Mouse (Mus musculus) liver, embryonic 13.5 days (tissue): ENCODE results near the gene Cobll1. TPM values are rescaled to one million over a fixed set of nuclear protein-coding genes. Genes with fewer than 3 reads are reported as not detected.

Experiments used
- ATAC-seq: fragments of 200-750 bp; cut with Nextera tagmentation; 2 replicates; pipeline ENCODE4 v1.8.0; 2017; ENCODE audit warnings: low read depth, mild to moderate bottlenecking, moderate number of reproducible peaks, moderate library complexity
- DNase-seq: peaks from one replicate; pipeline ENCODE4 v3.0.0; 2022
- H3K27ac ChIP-seq: fragments of 300-500 bp; sonication (generic); 2 replicates; pipeline ENCODE4 v1.5.1; 2015; ENCODE audit warnings: moderate library complexity, mild to moderate bottlenecking, inconsistent platforms
- H3K27me3 ChIP-seq: fragments of 300-500 bp; sonication (generic); 2 replicates; pipeline ENCODE4 v1.6.1; 2015; ENCODE audit warnings: mild to moderate bottlenecking, inconsistent platforms
- H3K36me3 ChIP-seq: fragments of 300-500 bp; sonication (generic); 2 replicates; pipeline ENCODE4 v1.6.1; 2015; ENCODE audit warnings: mild to moderate bottlenecking, inconsistent platforms
- H3K4me1 ChIP-seq: fragments of 300-500 bp; sonication (generic); replicated peaks from 2 replicates; pipeline ENCODE4 v1.6.1; 2015; ENCODE audit warnings: inconsistent platforms
- H3K4me2 ChIP-seq: fragments of 300-500 bp; sonication (generic); 2 replicates; pipeline ENCODE4 v1.6.1; 2015; ENCODE audit warnings: inconsistent platforms, mild to moderate bottlenecking, moderate library complexity
- H3K4me3 ChIP-seq: fragments of 300-500 bp; sonication (generic); replicated peaks from 2 replicates; pipeline ENCODE4 v1.5.1; 2015; ENCODE audit warnings: mild to moderate bottlenecking, inconsistent platforms
- H3K9ac ChIP-seq: fragments of 300-500 bp; sonication (generic); 2 replicates; pipeline ENCODE4 v1.6.1; 2015; ENCODE audit warnings: mild to moderate bottlenecking, inconsistent platforms
- H3K9me3 ChIP-seq: fragments of 300-500 bp; sonication (generic); replicated peaks from 2 replicates; pipeline ENCODE4 v1.6.1; 2016; ENCODE audit warnings: inconsistent platforms
- WGBS: fragments of 180-500 bp; shearing (Covaris S2); methylation state at CpG from one replicate; pipeline ENCODE4 v1.1.7; 2015; ENCODE audit not compliant: insufficient replicate concordance; 5-methylcytosine and 5-hydroxymethylcytosine counted together
- polyA plus RNA-seq: library from polyadenylated mRNA; unstranded; fragments of >200 nt; fragmentation: Nextera tagmentation; extraction: Ambion mirVana; gene quantifications from 2 replicates; pipeline ENCODE4 v1.2.1, GENCODE M21; 2015

Cobll1 gene
- polyA plus RNA-seq, 1 experiment from 2014 or later, result 2.3 TPM

- Histone ChIP-seq H3K4me1 (0 out of 2 replicates have a peak, but pooled peaks cover under 1% of the 10 kb centered on the region), H3K27ac (no peak overlapping the region), H3K4me2 (peak overlapping the region; percentile 26; the same call in 1 of the 2 replicates), H3K9me3 (no peaks in the 10 kb centered on the region), H3K9ac (no peak overlapping the region), H3K36me3 (no peaks in the 10 kb centered on the region), H3K4me3 (no peak overlapping the region), H3K27me3 (peaks cover 15% of the 10 kb centered on the region)
- DNase-seq, result no peak
- ATAC-seq, result no peak
- WGBS, result 61% methylated on average over 15 of the region's 15 CpGs
These were observed 6.3 kb downstream of the Cobll1 start for GRCm38 (mm10) chr2:65232756-65233535.

- Histone ChIP-seq H3K27ac (no peak overlapping the region), H3K4me3 (no peak overlapping the region), H3K9ac (no peak overlapping the region), H3K4me1 (no peaks in the 10 kb centered on the region), H3K4me2 (no peak overlapping the region), H3K9me3 (no peaks in the 10 kb centered on the region), H3K27me3 (no peaks in the 10 kb centered on the region), H3K36me3 (no peaks in the 10 kb centered on the region)
- no peak for DNase-seq
- WGBS, result 72% methylated on average over 7 of the region's 7 CpGs
- ATAC-seq, result no peak
These were observed 10.8 kb downstream of the Cobll1 start for GRCm38 (mm10) chr2:65228426-65228825.

- DNase-seq, result no peak
- WGBS, result 57% methylated on average over 2 of the region's 2 CpGs
- no peaks in the 10 kb centered on the region for H3K36me3 ChIP-seq
- H3K27ac ChIP-seq, result no peak overlapping the region
- no peak overlapping the region for H3K4me3 ChIP-seq
- no peaks in the 10 kb centered on the region for H3K9me3 ChIP-seq
- no peak overlapping the region for H3K4me2 ChIP-seq
- no peak for ATAC-seq
- H3K27me3 ChIP-seq, result no peaks in the 10 kb centered on the region
- no peak overlapping the region for H3K9ac ChIP-seq
- no peaks in the 10 kb centered on the region for H3K4me1 ChIP-seq
These were observed 11.3 kb downstream of the Cobll1 start for GRCm38 (mm10) chr2:65227898-65228290.

GRCm38 (mm10) chr2:65227154-65227897, 11.9 kb downstream of the Cobll1 start:
- no peaks in the 10 kb centered on the region for H3K27me3 ChIP-seq
- H3K36me3 ChIP-seq, result no peaks in the 10 kb centered on the region
- DNase-seq, result no peak
- H3K4me1 ChIP-seq, result no peaks in the 10 kb centered on the region
- no peak overlapping the region for H3K4me2 ChIP-seq
- ATAC-seq, result no peak
- WGBS, result 71% methylated on average over 6 of the region's 6 CpGs
- no peaks in the 10 kb centered on the region for H3K9me3 ChIP-seq
- no peak overlapping the region for H3K4me3 ChIP-seq
- H3K27ac ChIP-seq, result no peak overlapping the region
- no peak overlapping the region for H3K9ac ChIP-seq

- Histone ChIP-seq H3K9ac (no peak overlapping the region), H3K9me3 (no peaks in the 10 kb centered on the region)
- no peak for ATAC-seq
These were observed 12.7 kb downstream of the Cobll1 start for GRCm38 (mm10) chr2:65226494-65226893.

GRCm38 (mm10) chr2:65223956-65224735, 15.1 kb downstream of the Cobll1 start:
- no peaks in the 10 kb centered on the region for H3K27me3 ChIP-seq
- H3K9me3 ChIP-seq, result no peaks in the 10 kb centered on the region
- H3K4me2 ChIP-seq, result no peak overlapping the region
- no peaks in the 10 kb centered on the region for H3K4me1 ChIP-seq
- 62% methylated on average over 12 of the region's 12 CpGs for whole genome bisulfite sequencing
- H3K27ac ChIP-seq, result no peak overlapping the region
- no peak overlapping the region for H3K9ac ChIP-seq
- no peak overlapping the region for H3K4me3 ChIP-seq
- H3K36me3 ChIP-seq, result no peaks in the 10 kb centered on the region
- no peak for DNase-seq
- ATAC-seq, result no peak

More at GRCm38 (mm10) chr2:65226494-65226893, 12.7 kb downstream of the Cobll1 start:
- Histone ChIP-seq H3K27ac (no peak overlapping the region), H3K36me3 (no peaks in the 10 kb centered on the region), H3K27me3 (no peaks in the 10 kb centered on the region), H3K4me1 (no peaks in the 10 kb centered on the region), H3K4me2 (no peak overlapping the region), H3K4me3 (no peak overlapping the region)
- no peak for DNase-seq
- 69% methylated on average over 4 of the region's 4 CpGs for WGBS

- no peak overlapping the region for H3K4me2 ChIP-seq
- H3K9me3 ChIP-seq, result no peaks in the 10 kb centered on the region
- no peaks in the 10 kb centered on the region for H3K27me3 ChIP-seq
- WGBS, result 65% methylated on average over 8 of the region's 8 CpGs
- no peaks in the 10 kb centered on the region for H3K4me1 ChIP-seq
- H3K36me3 ChIP-seq, result no peaks in the 10 kb centered on the region
- H3K4me3 ChIP-seq, result no peak overlapping the region
- H3K9ac ChIP-seq, result no peak overlapping the region
- no peak overlapping the region for H3K27ac ChIP-seq
- DNase-seq (no peak), ATAC-seq (no peak)
These were observed 16.2 kb downstream of the Cobll1 start for GRCm38 (mm10) chr2:65223012-65223411.

- 39% methylated on average over 2 of the region's 2 CpGs for WGBS
- no peaks in the 10 kb centered on the region for H3K36me3 ChIP-seq
- H3K4me3 ChIP-seq, result no peak overlapping the region
- no peak overlapping the region for H3K9ac ChIP-seq
- H3K4me1 ChIP-seq, result no peaks in the 10 kb centered on the region
- ATAC-seq (no peak), DNase-seq (no peak)
- H3K4me2 ChIP-seq, result no peak overlapping the region
- H3K27me3 ChIP-seq, result no peaks in the 10 kb centered on the region
- no peaks in the 10 kb centered on the region for H3K9me3 ChIP-seq
- no peak overlapping the region for H3K27ac ChIP-seq
These were observed 17.6 kb downstream of the Cobll1 start for GRCm38 (mm10) chr2:65221646-65222045.

- 69% methylated on average over 1 of the region's 1 CpGs for WGBS
- Histone ChIP-seq H3K9ac (no peak overlapping the region), H3K9me3 (no peaks in the 10 kb centered on the region), H3K4me3 (no peak overlapping the region), H3K27ac (no peak overlapping the region), H3K4me2 (no peak overlapping the region), H3K36me3 (no peaks in the 10 kb centered on the region), H3K27me3 (no peaks in the 10 kb centered on the region), H3K4me1 (no peaks in the 10 kb centered on the region)
- DNase-seq (no peak), ATAC-seq (no peak)
These were observed 18.6 kb downstream of the Cobll1 start for GRCm38 (mm10) chr2:65220563-65220962.

GRCm38 (mm10) chr2:65219375-65220135, 19.6 kb downstream of the Cobll1 start:
- Histone ChIP-seq H3K9me3 (no peaks in the 10 kb centered on the region), H3K4me3 (no peak overlapping the region), H3K4me2 (peak overlapping the region; percentile 29), H3K27me3 (no peaks in the 10 kb centered on the region), H3K4me1 (no peaks in the 10 kb centered on the region), H3K36me3 (no peaks in the 10 kb centered on the region), H3K9ac (no peak overlapping the region), H3K27ac (peak overlapping the region; percentile 76)
- 64% methylated on average over 11 of the region's 11 CpGs for WGBS
- DNase-seq (no peak), ATAC-seq (peak; percentile 67; the same call in 1 of the 2 replicates)
